Mouse (Mus musculus): Measurements from ENCODE around the gene B3gntl1.
"Not testable (repeated sequence)": the region's sequence is repeated elsewhere in the genome, so short reads cannot be mapped to it uniquely, and the experiment has no call there.

B3gntl1 gene

DNA sequence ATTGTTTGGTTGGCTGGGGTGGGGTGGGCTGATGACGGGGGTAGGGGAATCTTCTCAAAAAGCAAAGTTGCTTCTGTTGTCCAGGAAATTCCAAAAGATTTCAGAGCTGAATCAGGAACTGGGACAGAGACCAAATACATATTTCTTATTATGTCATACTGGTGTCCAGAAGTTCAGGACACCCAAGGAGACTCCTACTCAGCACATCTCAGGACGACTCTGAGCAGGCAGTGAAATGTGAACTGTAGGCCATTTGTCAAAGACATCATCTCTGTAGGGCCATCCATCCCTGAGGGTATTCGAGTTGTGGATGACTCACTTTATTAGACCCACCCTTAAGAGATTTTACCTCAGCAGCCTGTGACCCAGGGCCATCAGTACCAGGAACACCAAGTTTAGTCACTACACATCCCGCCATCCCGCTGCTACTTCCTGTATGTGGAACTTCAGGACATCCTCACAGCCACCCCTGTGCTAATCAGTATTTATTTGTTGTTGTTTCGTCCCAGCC, 12.6 kb upstream of the B3gntl1 start:
- in situ Hi-C loops (cut with MboI), result no loop called here

- in situ Hi-C loops (cut with MboI), result no loop called here
Measured at GRCm38 (mm10) chr11:121683243-121683642, 10.3 kb upstream of the B3gntl1 start.

DNA sequence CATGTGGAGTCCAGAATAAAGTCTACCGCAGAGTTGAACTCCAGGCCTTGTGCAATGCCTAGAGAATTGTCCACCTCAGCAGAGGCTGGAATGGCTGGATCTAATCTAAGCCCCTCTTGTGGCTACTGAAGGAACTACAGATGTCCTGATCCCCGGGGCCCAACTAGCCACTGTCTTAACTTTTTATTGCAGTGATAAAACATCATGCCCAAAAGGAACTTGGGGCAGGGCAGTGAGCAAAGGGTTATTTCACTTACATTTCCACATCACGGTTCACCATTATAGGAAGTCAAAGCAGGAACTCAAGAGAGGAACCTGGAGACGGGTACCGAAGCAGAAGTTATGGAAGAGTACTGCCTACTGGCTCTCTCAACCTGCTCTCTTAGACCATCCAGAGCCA, 7.8 kb upstream of the B3gntl1 start:
- in situ Hi-C loops (cut with MboI), result no loop called here

DNA sequence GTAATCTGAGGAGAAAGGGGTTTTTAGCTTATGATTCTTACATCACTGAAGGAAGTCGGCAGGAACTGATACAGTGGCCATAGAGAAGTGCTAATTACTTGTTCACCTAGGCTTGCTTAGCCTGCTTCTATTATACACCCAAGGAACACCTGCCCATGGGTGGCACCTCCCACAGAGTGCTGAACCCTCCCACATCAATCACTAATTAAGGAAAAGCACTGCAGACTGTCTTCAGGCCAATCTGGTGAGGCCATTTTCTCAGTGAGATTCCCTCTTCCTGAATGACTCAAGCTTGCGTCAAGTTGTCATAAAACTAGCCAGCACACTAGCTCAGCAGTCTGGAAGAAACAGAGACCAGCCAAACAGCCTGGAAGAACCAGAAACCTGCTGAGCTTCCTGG, 6.6 kb upstream of the B3gntl1 start:
- in situ Hi-C loops (cut with MboI), result no loop called here

DNA sequence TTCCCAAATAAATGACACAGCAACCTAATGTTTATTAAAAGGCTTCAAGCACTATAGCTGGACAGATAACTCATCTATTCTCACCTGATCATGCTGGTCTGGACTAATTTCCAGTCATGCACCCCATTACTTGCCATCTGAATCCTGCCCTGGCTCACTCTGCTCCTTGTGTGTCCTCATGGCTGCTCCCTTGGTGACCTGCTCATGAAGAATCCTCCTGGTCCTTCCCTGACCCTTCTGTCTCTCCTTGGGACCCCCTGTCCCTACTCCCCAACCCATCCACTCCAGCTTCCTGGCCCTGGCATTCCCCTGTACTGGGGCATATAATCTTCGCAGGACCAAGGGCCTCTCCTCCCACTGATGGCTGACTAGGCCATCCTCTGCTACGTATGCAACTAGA, 3.9 kb upstream of the B3gntl1 start:
- in situ Hi-C loops (cut with MboI), result no loop called here

- in situ Hi-C loops (cut with MboI), result no loop called here
Measured at GRCm38 (mm10) chr11:121673629-121674028, 676 bp upstream of the B3gntl1 start.

DNA sequence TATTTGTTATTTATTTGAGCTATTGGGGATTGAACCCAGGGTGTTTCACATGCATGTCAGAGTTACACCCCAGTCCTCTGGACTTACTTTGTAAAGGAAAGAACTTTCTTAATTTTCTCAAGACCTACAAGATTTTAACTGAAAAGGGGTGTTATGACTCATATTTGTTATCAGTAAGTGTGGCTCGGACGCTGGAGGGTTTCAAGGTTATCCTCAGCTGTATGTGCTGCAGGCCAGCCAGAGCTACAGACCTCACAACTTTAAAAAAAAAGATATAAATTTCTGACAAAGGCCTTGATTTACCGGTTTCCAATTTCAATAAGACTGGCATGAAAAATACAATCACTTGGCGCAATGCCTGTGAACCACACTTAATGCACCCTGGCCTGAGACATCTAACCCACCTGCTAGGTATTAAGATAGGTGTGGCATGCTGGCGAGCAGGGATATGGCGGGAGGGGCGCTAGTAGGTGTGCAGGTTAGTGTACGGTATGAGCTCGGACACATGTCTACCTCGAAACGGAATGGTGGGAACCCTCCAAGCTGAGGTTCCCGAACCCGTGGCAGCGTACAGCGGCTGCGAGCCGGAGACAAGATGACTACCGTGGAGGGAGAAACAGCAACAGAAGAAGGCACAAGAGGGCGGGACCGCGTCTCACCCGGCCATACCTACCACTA, 502 bp downstream of the B3gntl1 start:
- in situ Hi-C loops (cut with MboI), result no loop called here

- in situ Hi-C loops (cut with MboI), result no loop called here
Measured at GRCm38 (mm10) chr11:121670926-121671325, 2.0 kb downstream of the B3gntl1 start.

GRCm38 (mm10) chr11:121668776-121669175, 4.2 kb downstream of the B3gntl1 start:
- in situ Hi-C loops (cut with MboI), result no loop called here

GRCm38 (mm10) chr11:121667541-121667940, 5.4 kb downstream of the B3gntl1 start:
- in situ Hi-C loops (cut with MboI), result no loop called here

- in situ Hi-C loops (cut with MboI), result no loop called here
Measured at GRCm38 (mm10) chr11:121661116-121661515, 11.8 kb downstream of the B3gntl1 start.

- in situ Hi-C loops (cut with MboI), result not testable (repeated sequence)
Measured at GRCm38 (mm10) chr11:121660604-121661003, 12.3 kb downstream of the B3gntl1 start.

DNA sequence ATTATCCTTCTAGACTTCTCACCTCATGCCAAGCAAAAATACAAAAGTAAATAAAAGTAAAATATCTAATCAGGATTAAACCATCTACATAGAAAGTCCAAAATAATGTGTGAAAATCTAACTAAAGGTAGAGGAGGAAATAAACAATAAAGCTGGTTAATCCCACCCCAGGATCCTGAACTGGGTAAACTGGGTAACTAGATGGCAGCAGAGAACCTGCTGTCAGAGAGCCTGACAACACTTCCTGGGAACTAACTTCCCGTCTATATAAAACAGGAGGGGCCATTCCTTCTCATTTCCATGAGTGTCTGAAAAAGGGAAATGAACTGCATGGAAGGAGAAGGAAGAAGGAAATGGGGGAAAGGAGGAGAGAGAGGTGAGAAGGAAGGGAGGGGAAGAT, 14.8 kb downstream of the B3gntl1 start:
- in situ Hi-C loops (cut with MboI), result no loop called here

- in situ Hi-C loops (cut with MboI), result no loop called here
Measured at GRCm38 (mm10) chr11:121655807-121656511, 17.0 kb downstream of the B3gntl1 start.

- in situ Hi-C loops (cut with MboI), result no loop called here
Measured at GRCm38 (mm10) chr11:121655166-121655806, 17.7 kb downstream of the B3gntl1 start.

GRCm38 (mm10) chr11:121654406-121654945, 18.5 kb downstream of the B3gntl1 start:
- in situ Hi-C loops (cut with MboI), result no loop called here

- in situ Hi-C loops (cut with MboI), result no loop called here
Measured at GRCm38 (mm10) chr11:121653631-121654030, 19.3 kb downstream of the B3gntl1 start.

DNA sequence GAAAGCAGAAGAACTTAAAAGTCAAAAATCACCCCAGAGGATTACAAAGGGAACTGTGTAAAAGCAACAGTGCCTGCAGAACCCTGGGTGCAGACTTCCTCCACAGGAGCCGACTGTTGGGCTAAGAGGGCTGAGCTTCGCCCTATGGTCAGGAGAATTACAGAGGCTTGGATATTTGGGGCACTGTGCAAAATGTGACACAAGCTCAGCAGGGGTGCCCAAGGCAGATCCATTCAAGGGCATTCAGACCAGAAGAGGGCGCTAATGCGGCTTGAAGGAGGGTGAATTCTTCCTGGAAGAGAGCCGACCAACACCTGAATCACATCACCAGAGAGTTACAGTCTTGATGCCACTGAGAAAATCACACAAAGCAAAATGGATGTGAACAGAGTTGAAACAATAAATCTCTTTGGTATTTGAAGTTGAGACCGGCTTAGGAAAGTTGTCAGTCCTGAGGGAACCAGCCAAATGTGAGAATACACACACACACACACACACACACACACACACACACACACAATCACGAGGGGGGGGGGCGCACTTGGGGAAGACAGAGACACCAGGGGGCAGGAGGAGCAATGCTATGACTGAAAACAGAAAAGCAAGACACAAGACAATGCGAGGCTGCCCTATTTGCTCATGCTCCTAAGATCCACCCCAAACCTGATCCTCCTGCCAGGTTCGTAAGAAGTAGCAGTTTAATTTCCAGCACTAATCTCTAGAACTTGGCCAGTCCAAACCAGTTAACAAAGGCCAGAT, 20.2 kb downstream of the B3gntl1 start:
- in situ Hi-C loops (cut with MboI), result no loop called here

- in situ Hi-C loops (cut with MboI), result no loop called here
Measured at GRCm38 (mm10) chr11:121651983-121652382, 21.0 kb downstream of the B3gntl1 start.

- in situ Hi-C loops (cut with MboI), result no loop called here
Measured at GRCm38 (mm10) chr11:121651556-121651955, 21.4 kb downstream of the B3gntl1 start.

GRCm38 (mm10) chr11:121650668-121651067, 22.3 kb downstream of the B3gntl1 start:
- in situ Hi-C loops (cut with MboI), result no loop called here

DNA sequence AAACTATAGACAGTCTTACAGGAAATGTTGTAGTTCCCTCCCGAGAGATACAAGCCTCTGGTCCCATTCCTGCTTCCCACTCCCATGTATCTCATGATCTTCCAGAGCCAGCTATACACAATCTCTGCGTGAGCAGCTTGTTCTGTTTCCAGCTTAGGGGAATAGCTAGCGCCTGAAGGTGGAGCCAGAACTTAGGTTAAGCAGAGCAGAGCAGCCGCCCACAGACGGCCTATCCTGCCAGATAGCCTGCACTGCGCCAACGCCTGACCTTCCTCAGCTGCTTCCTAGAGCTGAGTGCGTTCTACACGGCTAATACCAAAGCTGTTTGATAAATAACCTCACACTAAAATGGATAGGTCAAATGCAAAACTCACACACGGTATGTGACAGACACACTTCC, 23.1 kb downstream of the B3gntl1 start:
- in situ Hi-C loops (cut with MboI), result no loop called here
